ENCODE assay signal across 11 mouse cellular contexts in genomic region chr15:102583708-102584383, GRCm38 (mm10). TPM values are rescaled to one million over a fixed set of nuclear protein-coding genes. Genes with fewer than 3 reads are reported as not detected.
DNase-seq lines count a peak whose midpoint lies in the region; ATAC-seq and TF ChIP-seq lines count a peak whose summit lies in the region.
"Had no signal": no experiment of that assay in that cellular context is flagged by ENCODE, and none has a peak within 500 bp of the region (broad histone marks: within the 10 kb centered on the region; RNA-seq: fewer than 3 reads in every experiment).

No protein-coding gene starts in this region.

- peak; percentile 89 for ATAC-seq in forebrain, embryonic 16.5 days
- no peak for ATAC-seq in inflammation-experienced regulatory T-cells, adult 6 months

- peak overlapping the region; percentile 96 for H3K27ac ChIP-seq in forebrain, embryonic 16.5 days (ENCODE audit: low read length)
- H3K27ac ChIP-seq in left cerebral cortex, adult 2 months: peak overlapping the region; percentile 92
- H3K27ac ChIP-seq: stomach, embryonic 15.5 days had no signal

- WGBS in forebrain, embryonic 16.5 days: 5% methylated on average over 8 of the region's 8 CpGs

- no peaks in the 10 kb centered on the region for H3K9me3 ChIP-seq in forebrain, embryonic 16.5 days (ENCODE audit: control insufficient read depth, low read length)
- H3K9me3 ChIP-seq: stomach, embryonic 15.5 days had no signal

- H3K36me3 ChIP-seq in forebrain, embryonic 16.5 days (ENCODE audit: control insufficient read depth, insufficient read depth): no peaks in the 10 kb centered on the region
- H3K36me3 ChIP-seq: stomach, embryonic 15.5 days had no signal

- peak overlapping the region; percentile 41; the same call in 1 of the 2 replicates for H3K9ac ChIP-seq in forebrain, embryonic 16.5 days (replicated peaks; ENCODE audit: low read depth, low read length)
- H3K9ac ChIP-seq: lung, embryonic 14.5 days; stomach, embryonic 15.5 days had no signal

- TF ChIP-seq CTCF in left cerebral cortex, adult 2 months (IDR thresholded peaks at IDR 0.05): no peak

- peak; percentile 11 for DNase-seq in adrenal gland, postnatal 10 days
- DNase-seq in adrenal gland, adult 18-20 months (ENCODE audit: low spot score in 2 of 2): no peak
- peak in 1 of 2 experiments; percentile 18 for DNase-seq in left cerebral cortex, adult 2 months (ENCODE audit: extremely low spot score in 1 of 2, low spot score in 2 of 2)
- DNase-seq in right cerebral cortex, adult 2 months (ENCODE audit: low spot score in 2 of 2): peak; percentile 36 to 49
- DNase-seq in heart, postnatal 4 days: no peak
- no peak for DNase-seq in urinary bladder, postnatal 4 days (ENCODE audit: low spot score in 2 of 2)
- DNase-seq: lung, embryonic 14.5 days had no signal

- peaks cover 22% of the 10 kb centered on the region for H3K4me1 ChIP-seq in forebrain, embryonic 16.5 days (replicated peaks; ENCODE audit: control insufficient read depth, insufficient read depth, low read length)
- H3K4me1 ChIP-seq: stomach, embryonic 15.5 days had no signal

- no peaks in the 10 kb centered on the region for H3K27me3 ChIP-seq in forebrain, embryonic 16.5 days (replicated peaks; ENCODE audit: control insufficient read depth, insufficient read depth, low read length)
- H3K27me3 ChIP-seq: stomach, embryonic 15.5 days had no signal

- intact Hi-C loops in left cerebral cortex, adult 2 months (cut with DNase I): loop anchor here (2.0 kb wide), 1 partner anchor 87 kb away; no protein-coding TSS in a partner anchor

- H3K4me3 ChIP-seq in forebrain, embryonic 16.5 days (replicated peaks; ENCODE audit: low read length): no peak overlapping the region
- H3K4me3 ChIP-seq in left cerebral cortex, adult 2 months: no peak overlapping the region
- H3K4me3 ChIP-seq: stomach, embryonic 15.5 days had no signal

- H3K4me2 ChIP-seq in forebrain, embryonic 16.5 days (ENCODE audit: low read length): peak overlapping the region; percentile 33
- H3K4me2 ChIP-seq: lung, embryonic 14.5 days; stomach, embryonic 15.5 days had no signal

RNA-seq across cellular contexts. Expression of gene Gm28047, which starts 41.0 kb away (rescaled TPM):
- 1 to 10 TPM in 1 of 2 experiments, not detected in 1; 1.5 TPM for total RNA-seq in adrenal gland, postnatal 10 days (2021)
- 1 to 10 TPM; 1.7 to 3.2 TPM for total RNA-seq in adrenal gland, adult 18-20 months (2021)
- not detected in 2 replicates for polyA plus RNA-seq in forebrain, embryonic 16.5 days (2015; fragmentation: Nextera tagmentation; extraction: Ambion mirVana)
- 1 to 10 TPM in 1 of 2 experiments, not detected in 1; 2.1 TPM for total RNA-seq in left cerebral cortex, adult 2 months (2021)
- total RNA-seq in heart, postnatal 4 days (2021): 1 to 10 TPM in 1 of 2 experiments, not detected in 1; 1.9 TPM
- polyA plus RNA-seq in inflammation-experienced regulatory T-cells, adult 6 months (2017; shearing (Covaris generic)): under 1 TPM in 1 of 3 experiments, not detected in 2; 0.85 TPM
- polyA plus RNA-seq: intestine, embryonic 14.5 days; lung, embryonic 14.5 days; stomach, embryonic 15.5 days had no signal

RNA-seq across cellular contexts. Expression of gene Atf7, which starts 41.4 kb away (rescaled TPM):
- total RNA-seq in adrenal gland, postnatal 10 days (2021): 10 to 100 TPM; 68.5 to 80.8 TPM
- 10 to 100 TPM; 58.9 to 62.1 TPM for total RNA-seq in adrenal gland, adult 18-20 months (2021)
- polyA plus RNA-seq in forebrain, embryonic 16.5 days (2015; fragmentation: Nextera tagmentation; extraction: Ambion mirVana): 26.8 and 27.5 TPM in 2 replicates
- total RNA-seq in left cerebral cortex, adult 2 months (2021): 10 to 100 TPM; 35.3 to 39.2 TPM
- total RNA-seq in heart, postnatal 4 days (2021): 10 to 100 TPM; 68.7 to 69.2 TPM
- polyA plus RNA-seq in inflammation-experienced regulatory T-cells, adult 6 months (2017; shearing (Covaris generic)): 10 to 100 TPM; 20.8 to 59.2 (median 45.1) TPM

RNA-seq across cellular contexts. Expression of gene Npff, which starts 59.1 kb away (rescaled TPM):
- 1 to 10 TPM; 2.5 to 5.9 TPM for total RNA-seq in adrenal gland, postnatal 10 days (2021)
- total RNA-seq in adrenal gland, adult 18-20 months (2021): 1 to 10 TPM; 1.8 to 1.9 TPM
- polyA plus RNA-seq in forebrain, embryonic 16.5 days (2015; fragmentation: Nextera tagmentation; extraction: Ambion mirVana): 2.9 and 3.1 TPM in 2 replicates
- total RNA-seq in left cerebral cortex, adult 2 months (2021): 1 to 10 TPM; 2.4 to 2.6 TPM
- 1 to 10 TPM; 2.6 to 3.0 TPM for total RNA-seq in heart, postnatal 4 days (2021)
- polyA plus RNA-seq in inflammation-experienced regulatory T-cells, adult 6 months (2017; shearing (Covaris generic)): 1 to 10 TPM; 1.1 to 6.1 (median 3.2) TPM

Comparison
In these comparisons a context has a peak if more than half of its experiments do, and no peak if none do; other contexts are left out.
1. DNase-seq: peak in adrenal gland, postnatal 10 days (single experiment) and right cerebral cortex, adult 2 months (2 of 2); none in adrenal gland, adult 18-20 months (0 of 2), heart, postnatal 4 days (single experiment) and urinary bladder, postnatal 4 days (0 of 2).